Mouse (Mus musculus): Measurements from ENCODE around the gene Aqp8.

The Aqp8 gene

DNA sequence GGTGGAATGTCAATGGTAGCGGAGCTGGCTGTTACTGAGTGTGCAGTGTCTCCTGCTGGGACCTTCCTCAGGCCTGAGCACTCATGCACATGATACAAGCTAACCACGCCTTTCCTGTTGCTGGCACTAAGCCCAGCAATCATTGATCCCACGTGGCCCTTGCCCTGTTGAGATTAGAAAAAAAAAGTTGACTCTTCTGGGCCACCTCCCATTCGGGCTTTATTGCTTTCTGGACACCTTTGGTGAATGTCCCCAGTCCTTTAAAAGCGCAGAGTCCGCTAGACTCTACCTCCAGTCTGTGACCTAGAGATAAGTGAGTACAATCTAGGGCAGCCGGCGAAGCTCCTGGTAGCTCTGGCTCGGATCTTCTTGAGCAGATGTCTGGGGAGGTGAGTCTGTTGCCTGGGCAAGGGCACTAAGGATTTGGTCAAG is at the start of gene Aqp8:
TSS of gene Aqp8 (plus strand) at position 222 of the 432 bp plus-strand sequence.
- DNase-seq (ENCODE audit: low spot score): peak; percentile 17

DNA sequence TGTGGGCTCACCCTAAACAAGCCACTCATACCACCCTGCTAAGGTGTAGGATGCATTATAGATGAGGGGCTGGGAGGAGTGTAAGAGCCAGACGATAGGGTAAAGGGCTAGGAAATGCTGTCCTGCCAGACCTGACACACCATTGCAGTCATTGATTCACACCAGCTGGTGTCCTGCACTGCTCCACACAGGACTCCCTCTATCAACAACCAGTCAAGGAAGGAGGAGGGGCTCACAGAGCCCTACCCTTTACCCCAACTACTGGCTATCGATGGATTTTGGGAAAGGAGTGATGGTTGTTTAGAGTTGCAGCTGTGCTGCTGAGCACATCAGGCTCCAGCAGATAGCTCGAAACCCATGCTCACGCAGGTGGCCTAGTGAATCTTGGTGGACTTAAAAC is 45.3 kb upstream of the Aqp8 start:
- no peak for DNase-seq (ENCODE audit: low spot score)

DNA sequence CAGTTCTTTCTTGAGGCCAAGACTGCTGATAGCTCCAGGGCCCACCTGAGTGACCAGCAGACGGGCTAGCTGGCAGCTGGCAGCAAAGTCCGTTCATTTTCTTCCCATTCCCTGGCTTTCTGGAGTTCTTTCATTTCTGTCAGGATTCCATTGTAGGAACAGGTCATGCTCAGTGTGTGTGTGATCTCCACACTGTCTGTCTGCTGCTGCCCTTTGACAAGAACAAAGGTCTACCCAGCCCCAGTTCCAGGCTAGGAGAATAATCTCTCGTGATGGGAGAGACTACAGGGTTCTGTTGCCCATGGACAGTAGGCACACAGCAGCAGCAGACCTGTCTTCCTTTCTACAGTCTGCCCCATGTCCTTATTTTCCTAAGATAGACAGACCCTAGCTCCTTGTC is 44.4 kb upstream of the Aqp8 start:
- no peak for DNase-seq (ENCODE audit: low spot score)

DNA sequence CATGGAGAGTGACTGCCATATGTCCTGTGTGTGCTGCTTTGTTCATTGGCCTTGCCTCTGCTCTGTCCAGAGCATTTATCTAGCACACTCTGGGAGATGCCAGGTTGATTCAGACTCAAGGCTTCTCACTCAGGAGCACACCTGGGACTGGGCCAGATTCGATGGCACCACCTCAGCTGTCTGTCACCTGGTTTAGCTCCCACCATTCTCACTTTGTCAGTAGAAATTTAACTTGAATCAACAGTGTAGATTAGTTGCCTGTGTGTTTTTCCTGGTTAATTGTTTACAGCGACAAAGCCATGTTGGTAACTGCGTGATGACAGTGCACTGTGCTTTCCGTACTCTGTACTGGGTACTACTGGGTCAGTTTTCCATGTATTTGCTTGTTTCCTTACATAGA is 42.1 kb upstream of the Aqp8 start:
- DNase-seq (ENCODE audit: low spot score): no peak

DNA sequence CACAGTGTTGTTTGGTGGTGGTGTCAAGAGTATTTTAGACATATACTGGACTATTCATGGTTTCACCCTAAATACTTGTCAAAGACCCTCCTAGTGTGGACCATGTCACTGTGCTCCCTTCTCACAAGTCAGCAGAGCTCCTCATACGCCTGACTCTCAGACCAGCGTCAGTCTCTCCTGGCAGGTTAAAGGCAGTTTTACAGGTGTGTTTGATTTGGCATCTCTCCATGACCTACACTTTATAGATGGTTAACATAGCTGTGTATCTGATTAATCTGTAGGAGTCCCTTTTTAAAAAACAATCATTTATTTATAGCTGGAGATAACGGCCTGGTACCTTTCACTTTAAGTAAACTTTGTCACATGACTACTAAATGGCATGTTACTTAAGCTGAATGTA is 40.1 kb upstream of the Aqp8 start:
- DNase-seq (ENCODE audit: low spot score): no peak

DNA sequence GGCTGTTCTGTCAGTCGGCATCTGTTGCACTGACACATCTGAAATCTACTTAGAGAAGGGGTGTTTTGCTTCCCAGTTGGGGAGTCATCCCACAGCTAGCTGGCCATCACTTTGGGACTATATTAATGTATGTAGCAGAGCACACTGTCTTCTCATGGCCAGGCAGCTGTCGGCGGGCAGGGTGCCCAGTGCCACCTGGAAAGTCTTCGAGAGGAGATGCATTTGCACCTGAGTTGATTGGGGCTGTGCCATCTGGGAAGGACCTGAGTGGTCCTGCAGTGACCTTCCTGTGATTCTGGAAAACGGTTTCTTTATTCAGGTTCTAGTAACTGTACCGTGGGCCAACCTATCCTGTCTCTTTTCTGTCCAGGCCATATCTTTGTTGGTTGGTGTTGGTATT is 37.8 kb upstream of the Aqp8 start:
- DNase-seq (ENCODE audit: low spot score): no peak

DNA sequence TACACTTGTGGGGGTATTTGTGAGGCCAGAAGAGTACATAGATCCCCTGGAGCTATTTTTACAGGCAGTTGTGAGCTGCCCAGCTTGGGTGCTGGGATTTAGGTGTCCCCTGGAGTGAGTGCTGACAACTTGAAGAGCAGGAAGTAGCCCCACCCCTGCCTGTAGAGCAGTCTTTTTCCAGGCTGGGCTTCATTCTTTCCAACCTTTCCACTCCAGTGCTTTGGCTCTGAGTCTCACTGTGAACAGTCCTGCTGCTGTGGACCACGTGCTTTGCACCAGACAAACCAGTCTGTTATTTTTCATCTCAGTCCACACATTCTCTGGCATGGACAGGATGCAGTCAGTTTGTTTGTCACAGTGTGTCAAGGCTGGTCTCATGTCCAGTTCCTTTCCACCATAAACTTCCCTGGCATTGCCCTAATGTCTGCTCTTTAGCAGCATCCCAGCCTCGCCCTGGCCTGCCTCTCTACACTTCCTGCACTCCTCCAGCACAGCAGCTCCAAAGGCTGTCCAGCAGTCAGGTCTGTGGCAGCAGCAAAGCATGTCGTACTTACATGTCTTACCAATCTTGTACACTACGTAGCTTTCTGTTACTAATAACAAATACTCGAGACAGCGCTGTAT is 36.8 kb upstream of the Aqp8 start:
- DNase-seq (ENCODE audit: low spot score): no peak

DNA sequence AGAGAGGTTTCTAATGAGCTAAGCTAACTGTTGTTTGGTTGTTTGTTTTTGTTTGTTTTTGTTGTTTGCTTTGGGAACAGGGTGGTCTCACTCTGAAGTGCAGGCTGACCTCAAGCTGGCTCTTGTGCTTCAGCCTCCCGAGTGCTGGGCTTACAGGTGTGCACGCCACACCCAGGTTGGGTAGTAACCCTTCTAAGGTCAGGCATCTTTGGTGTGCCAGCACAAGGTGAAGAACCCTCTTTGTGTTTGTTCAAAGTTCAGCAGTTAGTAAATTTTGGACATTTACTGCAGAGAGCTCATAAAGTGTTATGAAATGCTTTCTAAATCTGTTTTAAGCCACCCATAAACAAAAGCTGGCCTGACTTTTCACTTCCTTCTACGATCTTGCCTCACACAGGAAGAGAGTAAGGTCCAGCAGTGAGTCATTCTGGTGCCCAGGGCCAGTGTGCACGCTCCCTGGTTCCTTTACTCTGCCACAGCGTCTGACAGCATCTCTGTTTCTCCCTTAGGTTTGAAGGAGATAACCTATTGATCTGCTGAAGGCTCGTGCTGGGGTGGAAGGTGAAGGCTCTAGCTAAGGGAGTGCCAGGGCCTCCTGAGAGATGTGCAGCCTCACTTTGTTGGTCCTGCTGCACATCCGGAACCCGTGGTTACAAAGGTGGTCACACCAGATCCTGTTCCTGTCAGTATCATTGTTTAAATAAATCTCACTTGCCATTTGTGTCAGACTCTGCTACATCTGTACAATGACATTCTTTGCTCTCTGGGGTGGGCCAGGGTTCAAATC is 32.3 kb upstream of the Aqp8 start:
- no peak for DNase-seq (ENCODE audit: low spot score)

DNA sequence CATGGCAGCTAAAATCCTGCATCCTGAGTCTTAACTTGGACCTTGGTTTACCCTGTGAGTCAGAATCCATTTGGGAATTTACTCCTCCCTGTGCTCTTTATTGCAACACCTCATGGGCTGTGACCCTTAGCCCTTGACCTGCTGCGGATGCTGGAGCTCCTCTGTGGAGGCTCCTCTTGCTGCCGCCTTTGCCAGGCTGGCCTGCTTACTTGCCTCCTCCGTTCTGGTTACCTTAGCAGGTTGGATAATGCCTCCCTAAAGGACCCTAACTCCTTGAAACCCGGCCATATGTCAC is 31.7 kb upstream of the Aqp8 start:
- DNase-seq (ENCODE audit: low spot score): no peak

DNA sequence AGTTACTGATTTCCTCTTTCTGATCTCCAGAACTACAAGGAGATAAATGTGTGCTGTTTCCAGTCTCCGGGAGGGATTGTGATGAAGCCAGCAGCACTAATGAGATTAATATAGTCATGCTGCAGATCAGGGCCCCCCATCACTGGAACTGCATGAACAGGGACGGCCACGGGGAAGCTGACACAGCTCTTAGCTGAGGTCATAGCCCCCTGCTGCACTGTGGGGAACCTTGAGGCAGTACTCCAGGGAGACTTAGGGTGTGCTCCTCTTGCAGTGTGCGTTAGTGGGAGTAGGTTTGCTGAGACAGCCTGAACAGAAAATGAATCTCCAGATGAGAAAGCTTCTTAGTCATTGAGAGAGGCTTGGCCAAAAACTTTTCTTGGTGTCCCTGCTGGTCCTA is 30.9 kb upstream of the Aqp8 start:
- no peak for DNase-seq (ENCODE audit: low spot score)

DNA sequence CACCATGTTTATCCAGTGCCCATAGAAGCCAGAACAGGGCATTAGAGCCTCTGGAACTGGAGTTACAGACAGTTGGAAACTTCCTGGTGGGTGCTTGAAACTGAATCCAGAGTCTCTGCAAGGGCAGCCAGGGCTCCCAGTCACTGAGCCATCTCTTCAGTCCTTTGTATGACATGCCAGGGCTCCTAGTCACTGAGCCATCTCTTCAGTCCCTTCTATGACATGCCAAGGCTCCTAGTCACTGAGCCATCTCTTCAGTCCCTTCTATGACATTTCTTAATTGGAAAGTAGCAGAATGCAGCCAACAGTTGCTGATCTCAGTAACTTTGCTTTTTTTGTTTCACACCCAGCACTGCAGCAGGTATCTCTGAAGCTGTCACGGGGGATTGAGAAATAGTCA is 20.0 kb upstream of the Aqp8 start:
- DNase-seq (ENCODE audit: low spot score): no peak

DNA sequence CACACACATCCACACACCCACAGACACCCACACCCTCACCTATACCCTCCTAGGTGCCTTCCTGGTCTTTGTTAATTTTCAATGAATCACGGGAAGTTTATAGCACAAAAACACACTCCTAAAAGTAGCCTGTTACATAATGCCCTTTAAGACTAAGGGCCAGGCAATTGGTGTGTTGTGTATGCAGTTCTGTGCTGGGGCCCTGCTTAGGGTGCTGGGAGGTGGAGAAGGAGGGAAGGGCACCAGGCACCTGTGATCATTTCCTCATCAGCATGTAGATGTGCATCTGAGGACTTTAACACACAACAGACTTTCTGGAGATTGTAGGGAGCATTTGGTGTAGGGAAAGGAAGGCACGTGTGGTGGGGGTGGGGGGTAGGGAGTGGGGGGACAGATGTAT is 13.3 kb upstream of the Aqp8 start:
- DNase-seq (ENCODE audit: low spot score): no peak

DNA sequence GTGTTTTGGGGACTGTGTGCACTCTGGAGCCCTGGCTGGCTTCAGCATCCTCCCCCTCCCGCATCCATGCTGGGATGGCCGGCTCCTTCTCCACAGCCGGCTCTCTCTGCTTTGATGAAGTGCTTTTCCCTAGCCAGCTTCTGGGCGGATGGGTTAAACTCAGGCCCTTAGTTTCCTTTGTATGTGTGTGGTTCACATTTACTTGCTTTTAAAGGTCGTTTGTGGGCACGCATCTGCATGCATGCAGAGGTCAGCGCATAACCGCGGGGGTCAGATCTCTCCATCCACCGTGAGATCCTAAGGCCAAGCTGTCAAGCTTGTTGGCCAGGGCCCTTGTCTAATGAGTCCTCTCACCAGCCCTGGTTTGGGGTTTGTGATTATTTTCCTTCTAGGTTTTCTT is 12.4 kb upstream of the Aqp8 start:
- no peak for DNase-seq (ENCODE audit: low spot score)

DNA sequence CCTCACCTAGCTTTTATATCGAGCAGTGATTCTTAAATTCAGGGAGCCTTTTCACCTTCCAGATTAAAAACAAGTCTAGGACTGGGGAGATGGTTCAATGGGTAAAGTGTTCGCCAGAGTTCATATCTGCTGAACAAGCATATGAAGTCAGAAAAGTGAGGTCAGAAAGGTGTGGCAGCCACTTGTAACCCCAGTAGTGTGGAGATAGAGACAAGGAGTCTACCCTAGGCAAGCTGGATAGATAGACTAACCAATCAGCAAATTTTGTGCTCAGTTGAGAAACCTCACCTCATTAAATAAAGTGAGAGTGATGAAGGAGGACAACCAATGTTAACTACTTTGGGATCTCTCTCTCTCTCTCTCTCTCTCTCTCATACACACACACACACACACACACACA is 11.6 kb upstream of the Aqp8 start:
- no peak for DNase-seq (ENCODE audit: low spot score)

DNA sequence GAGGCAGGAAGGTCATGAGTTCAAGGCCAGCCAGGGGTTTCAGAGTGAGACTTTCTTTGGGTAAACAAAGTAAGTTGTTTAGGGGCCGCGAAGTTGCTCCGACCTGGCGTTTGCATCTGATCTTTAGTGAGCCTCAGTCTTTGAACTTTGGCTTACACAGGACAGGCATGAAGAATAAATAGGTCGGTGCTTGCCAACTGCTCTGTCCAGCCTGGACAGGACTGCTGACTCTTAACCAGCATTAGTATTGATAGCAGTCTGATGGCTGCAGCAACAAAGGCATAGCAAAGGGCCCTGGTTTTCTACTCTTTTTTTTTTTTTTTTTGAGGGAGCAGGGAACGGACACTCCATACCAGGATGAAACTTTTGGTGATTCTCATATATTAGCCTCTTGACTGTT is 9.5 kb upstream of the Aqp8 start:
- DNase-seq (ENCODE audit: low spot score): no peak

DNA sequence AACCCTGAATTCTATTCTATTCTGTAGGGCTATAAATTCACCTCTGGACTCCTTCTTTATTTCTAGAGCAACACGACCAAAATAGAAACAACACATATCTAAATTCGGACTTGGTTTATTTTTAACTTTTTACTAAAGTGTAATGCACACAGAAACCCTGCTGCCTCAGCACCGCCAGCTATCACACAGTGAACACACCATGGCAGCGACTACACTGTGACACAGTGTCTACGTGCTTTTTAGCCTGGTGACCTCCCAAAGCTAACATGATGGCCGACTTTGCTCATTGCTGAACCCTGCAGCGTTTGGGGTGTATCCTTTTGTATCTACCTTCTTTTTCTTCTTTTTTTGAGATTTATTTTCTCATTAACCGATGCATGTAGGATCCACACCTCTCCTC is 9.0 kb upstream of the Aqp8 start:
- no peak for DNase-seq (ENCODE audit: low spot score)

DNA sequence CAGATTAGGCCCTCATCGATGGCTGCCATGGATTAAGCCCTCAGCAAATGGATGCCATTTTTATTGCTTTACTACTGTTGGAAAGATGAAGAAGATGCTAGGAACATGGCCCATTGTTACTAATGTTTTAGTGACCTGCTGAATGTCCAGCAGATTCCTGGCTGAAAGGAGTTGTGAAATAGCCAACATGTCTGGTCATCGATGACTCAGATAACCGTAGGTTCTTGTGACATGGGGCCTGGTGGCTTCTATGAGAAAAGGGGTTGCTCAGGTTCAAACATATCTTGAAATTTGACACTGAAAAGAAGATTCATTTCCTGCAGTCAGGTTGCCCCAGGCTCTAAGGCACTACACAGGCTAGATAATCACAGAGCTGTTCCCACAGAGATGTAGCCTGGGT is 7.0 kb upstream of the Aqp8 start:
- DNase-seq (ENCODE audit: low spot score): no peak

DNA sequence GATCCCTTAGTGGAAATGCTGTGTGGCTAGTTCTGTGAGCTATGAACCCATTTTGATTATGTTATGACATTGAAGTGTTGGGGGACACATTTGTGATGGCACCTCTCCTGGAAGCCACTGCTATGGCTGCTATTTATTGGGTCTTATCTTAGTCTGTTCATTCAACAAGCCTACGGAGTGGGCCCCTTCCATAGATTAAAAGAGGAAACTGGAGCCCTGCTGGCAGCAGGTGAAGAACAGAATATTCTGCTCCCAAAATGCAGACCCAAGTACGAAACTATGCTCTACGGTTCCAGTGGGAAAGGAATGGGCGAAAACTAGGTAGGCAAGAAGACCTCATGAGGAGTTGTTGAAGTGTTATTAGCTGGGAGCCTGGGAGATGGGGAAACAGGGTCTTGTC is 3.8 kb upstream of the Aqp8 start:
- no peak for DNase-seq (ENCODE audit: low spot score)

DNA sequence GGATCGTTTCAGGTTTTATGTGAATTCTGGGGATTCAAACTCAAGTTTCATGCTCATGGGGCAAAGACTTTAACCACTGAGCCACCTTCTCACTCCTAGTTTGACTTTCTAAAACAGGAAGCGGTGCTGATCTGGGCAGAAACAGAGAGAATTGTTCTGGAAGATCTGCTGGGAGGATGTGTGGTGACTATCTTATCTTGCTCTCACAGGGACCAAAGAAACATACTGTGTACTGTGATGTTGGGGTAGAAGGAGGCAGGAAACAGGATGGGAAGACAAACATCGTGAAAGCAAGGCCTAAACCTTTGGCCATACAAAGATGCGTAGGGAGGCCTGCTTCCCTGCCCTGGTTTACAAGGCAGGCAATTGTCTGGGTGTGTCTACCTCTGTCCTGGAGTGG is 2.8 kb upstream of the Aqp8 start:
- no peak for DNase-seq (ENCODE audit: low spot score)

DNA sequence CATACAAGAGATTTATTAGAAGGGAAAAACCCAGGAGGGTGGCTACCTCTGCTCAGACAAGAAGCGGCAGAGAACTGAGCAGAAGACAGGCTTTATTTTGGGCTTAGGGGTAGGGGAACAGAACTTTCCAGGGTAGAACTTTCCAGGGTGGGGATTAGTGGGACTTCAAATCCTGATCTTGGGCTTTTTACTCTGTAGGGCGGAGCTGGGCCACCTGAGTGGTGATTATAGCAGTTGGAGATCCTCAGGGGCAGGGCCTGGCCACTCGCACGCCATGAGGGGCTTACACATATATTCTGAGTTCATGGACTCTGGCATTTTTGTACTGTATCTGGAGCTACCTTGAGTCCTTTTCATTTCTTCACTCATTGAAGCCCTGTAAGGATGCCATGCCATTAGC is 775 bp upstream of the Aqp8 start:
- DNase-seq (ENCODE audit: low spot score): no peak

DNA sequence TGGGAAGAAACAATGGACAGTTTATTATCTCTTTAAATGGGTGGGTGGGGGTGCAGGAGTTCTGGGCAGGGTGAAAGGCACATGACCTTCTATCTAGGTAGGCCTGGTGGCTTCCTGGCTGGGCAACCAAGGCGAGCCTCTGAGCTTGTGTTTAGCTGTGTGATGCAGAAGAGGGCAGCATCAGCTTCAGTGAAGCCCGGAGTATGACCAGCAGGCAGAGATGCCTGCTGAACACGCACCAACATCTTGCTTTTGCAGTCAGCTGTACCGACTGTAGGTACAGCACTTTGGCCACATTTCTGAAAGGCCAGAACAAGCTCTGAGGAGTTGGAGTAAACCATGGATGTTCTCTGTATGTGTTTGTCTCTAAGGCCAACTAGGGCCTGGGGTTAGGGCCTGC is 1.5 kb downstream of the Aqp8 start:
- DNase-seq (ENCODE audit: low spot score): no peak

DNA sequence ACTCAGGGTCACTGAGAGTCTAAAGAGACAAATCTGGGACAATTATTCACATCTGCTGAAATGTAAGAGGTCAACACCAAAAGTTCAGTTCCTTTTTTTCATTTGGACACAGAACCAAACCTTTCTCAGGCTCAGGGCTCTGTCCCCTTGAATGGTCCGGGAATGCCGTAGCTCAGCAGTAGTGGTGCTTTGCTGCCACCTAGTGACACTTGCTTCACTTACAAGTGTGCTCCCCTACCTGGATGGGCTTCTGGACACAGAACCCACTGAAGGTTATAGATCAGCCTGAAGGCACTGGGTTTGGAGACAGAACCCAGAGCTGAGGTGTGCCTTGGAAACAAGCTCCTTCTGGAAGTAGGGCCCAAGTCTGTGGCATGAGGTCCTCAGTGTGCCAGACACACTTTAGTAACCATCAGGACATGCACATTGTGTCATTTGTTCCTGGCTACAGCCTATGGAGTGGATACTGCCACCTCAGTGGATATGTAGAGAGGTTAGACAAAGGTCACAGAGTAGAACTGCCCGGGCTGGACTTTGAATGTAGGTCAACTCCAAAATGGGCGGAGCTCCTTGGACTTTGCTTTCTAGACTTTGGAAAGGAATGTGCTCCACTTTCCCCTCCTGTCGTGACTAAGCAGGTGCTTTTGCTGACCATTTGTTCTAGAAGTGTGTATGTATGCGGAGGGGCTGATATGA is 3.7 kb downstream of the Aqp8 start:
- peak; percentile 93 for DNase-seq (ENCODE audit: low spot score)

DNA sequence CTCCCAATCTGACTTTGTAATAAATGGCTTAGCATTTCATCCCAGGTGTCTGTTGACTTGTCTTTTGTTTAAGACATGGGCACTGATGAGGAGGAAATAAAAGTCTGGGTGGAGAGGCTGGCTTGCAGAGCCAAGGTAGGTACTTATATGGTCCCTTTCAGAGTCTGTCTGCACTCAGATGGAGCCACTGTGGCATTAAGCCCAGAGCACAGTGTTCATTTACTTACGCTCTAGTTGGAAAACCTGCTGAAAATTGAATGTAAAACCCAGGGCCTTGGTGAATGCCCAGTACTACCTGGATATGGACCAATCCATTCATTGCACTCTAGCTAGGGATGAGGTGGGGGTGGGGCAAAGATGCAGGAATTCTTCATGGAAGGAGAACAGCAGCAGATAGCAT is 5.9 kb downstream of the Aqp8 start:
- DNase-seq (ENCODE audit: low spot score): no peak

DNA sequence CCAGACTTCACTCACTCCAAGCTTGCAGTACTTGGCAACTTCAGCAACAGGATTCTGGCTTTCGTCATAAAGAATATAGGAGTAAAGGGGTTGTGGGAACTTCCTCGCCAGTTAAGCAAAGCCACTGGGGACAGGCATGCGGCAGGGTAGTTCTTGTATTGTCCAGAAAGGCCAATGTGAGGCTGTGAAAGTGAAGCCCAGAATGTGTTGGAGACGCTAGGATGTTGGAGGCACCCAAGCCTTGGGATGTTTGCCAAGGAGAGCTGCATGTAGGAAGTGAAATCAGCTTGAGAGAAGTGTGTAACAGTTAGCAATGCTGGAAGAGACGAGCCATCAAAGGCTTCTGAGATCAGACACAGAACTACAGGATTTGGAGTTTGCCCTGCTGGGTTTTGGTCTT is 25.6 kb downstream of the Aqp8 start:
- no peak for DNase-seq (ENCODE audit: low spot score)
